Mouse (Mus musculus): ENCODE measurements at regions not wholly inside any gene's neighbourhood (a gene's known extent, or its start where the extent isn't known, plus 50 kb on each side); places are given as distances from the start of the nearest gene placed in this dataset.

GRCm38 (mm10) chr2:9443103-9443502, 437.9 kb upstream of the 4930412O13Rik start:
- DNase-seq (ENCODE audit: low spot score), result no peak

GRCm38 (mm10) chr2:9445826-9446225, 435.2 kb upstream of the 4930412O13Rik start:
- DNase-seq (ENCODE audit: low spot score), result no peak

GRCm38 (mm10) chr2:9464413-9464812, 416.6 kb upstream of the 4930412O13Rik start:
- DNase-seq (ENCODE audit: low spot score), result no peak

- DNase-seq (ENCODE audit: low spot score), result no peak
Measured at GRCm38 (mm10) chr2:9464818-9465217, 416.2 kb upstream of the 4930412O13Rik start.

GRCm38 (mm10) chr2:9467573-9467972, 413.5 kb upstream of the 4930412O13Rik start:
- no peak for DNase-seq (ENCODE audit: low spot score)

- DNase-seq (ENCODE audit: low spot score), result no peak
Measured at GRCm38 (mm10) chr2:9468651-9469050, 412.4 kb upstream of the 4930412O13Rik start.

GRCm38 (mm10) chr2:9481678-9482345, 399.2 kb upstream of the 4930412O13Rik start:
- DNase-seq (ENCODE audit: low spot score), result no peak

GRCm38 (mm10) chr2:9487381-9487914, 393.6 kb upstream of the 4930412O13Rik start:
- no peak for DNase-seq (ENCODE audit: low spot score)

GRCm38 (mm10) chr2:9493606-9494145, 387.4 kb upstream of the 4930412O13Rik start:
- no peak for DNase-seq (ENCODE audit: low spot score)

- DNase-seq (ENCODE audit: low spot score), result no peak
Measured at GRCm38 (mm10) chr2:9520045-9520444, 361.0 kb upstream of the 4930412O13Rik start.

GRCm38 (mm10) chr2:9525910-9526309, 355.1 kb upstream of the 4930412O13Rik start:
- no peak for DNase-seq (ENCODE audit: low spot score)

- DNase-seq (ENCODE audit: low spot score), result no peak
Measured at GRCm38 (mm10) chr2:9535141-9535658, 345.9 kb upstream of the 4930412O13Rik start.

GRCm38 (mm10) chr2:9547771-9548590, 333.1 kb upstream of the 4930412O13Rik start:
- DNase-seq (ENCODE audit: low spot score), result no peak

GRCm38 (mm10) chr2:9553313-9553712, 327.7 kb upstream of the 4930412O13Rik start:
- no peak for DNase-seq (ENCODE audit: low spot score)

- DNase-seq (ENCODE audit: low spot score), result no peak
Measured at GRCm38 (mm10) chr2:9564487-9565043, 316.5 kb upstream of the 4930412O13Rik start.

- DNase-seq (ENCODE audit: low spot score), result no peak
Measured at GRCm38 (mm10) chr2:9569220-9569619, 311.8 kb upstream of the 4930412O13Rik start.

GRCm38 (mm10) chr2:9574196-9574595, 306.9 kb upstream of the 4930412O13Rik start:
- no peak for DNase-seq (ENCODE audit: low spot score)

GRCm38 (mm10) chr2:9574651-9575050, 306.4 kb upstream of the 4930412O13Rik start:
- DNase-seq (ENCODE audit: low spot score), result no peak

GRCm38 (mm10) chr2:9577868-9578267, 303.2 kb upstream of the 4930412O13Rik start:
- DNase-seq (ENCODE audit: low spot score), result no peak

- no peak for DNase-seq (ENCODE audit: low spot score)
Measured at GRCm38 (mm10) chr2:9587389-9587788, 293.7 kb upstream of the 4930412O13Rik start.

- DNase-seq (ENCODE audit: low spot score), result no peak
Measured at GRCm38 (mm10) chr2:9589200-9589599, 291.9 kb upstream of the 4930412O13Rik start.

- DNase-seq (ENCODE audit: low spot score), result no peak
Measured at GRCm38 (mm10) chr2:9592531-9592930, 288.5 kb upstream of the 4930412O13Rik start.

Measured in spleen, adult 12 weeks (tissue).